Mouse (Mus musculus) midbrain, postnatal 0 days (tissue): ENCODE results near the gene Liph. TPM values are rescaled to one million over a fixed set of nuclear protein-coding genes. Genes with fewer than 3 reads are reported as not detected.

ENCODE experiments used
- ATAC-seq: fragments of 200-750 bp; cut with Nextera tagmentation; 2 replicates; pipeline ENCODE4 v1.8.0; 2017; ENCODE audit warnings: moderate number of reproducible peaks, mild to moderate bottlenecking, moderate TSS enrichment, moderate library complexity; ENCODE audit not compliant: low FRiP score
- DNase-seq: peaks from one replicate; pipeline ENCODE4 v3.0.0-alpha.2; 2015; ENCODE audit warnings: low spot score
- H3K27ac ChIP-seq: fragments of 300-500 bp; sonication (generic); 2 replicates; pipeline ENCODE4 v1.5.1; 2014; ENCODE audit warnings: low read depth, mild to moderate bottlenecking, low read length, mixed read lengths
- H3K27me3 ChIP-seq: fragments of 300-500 bp; sonication (generic); 2 replicates; pipeline ENCODE4 v1.6.1; 2014; ENCODE audit warnings: low read length, control low read depth, mixed read lengths; ENCODE audit not compliant: insufficient read depth
- H3K36me3 ChIP-seq: fragments of 300-500 bp; sonication (generic); 2 replicates; pipeline ENCODE4 v1.6.1; 2014; ENCODE audit warnings: low read length, control low read depth, mixed read lengths; ENCODE audit not compliant: insufficient read depth
- H3K4me1 ChIP-seq: fragments of 300-500 bp; sonication (generic); 2 replicates; pipeline ENCODE4 v1.6.1; 2014; ENCODE audit warnings: mild to moderate bottlenecking, control low read depth, antibody characterized with exemption, low read length, mixed read lengths; ENCODE audit not compliant: insufficient read depth
- H3K4me2 ChIP-seq: fragments of 300-500 bp; sonication (generic); 2 replicates; pipeline ENCODE4 v1.6.1; 2014; ENCODE audit warnings: low read depth, mild to moderate bottlenecking, low read length, mixed read lengths; ENCODE audit not compliant: poor library complexity, severe bottlenecking
- H3K4me3 ChIP-seq: fragments of 300-500 bp; sonication (generic); 2 replicates; pipeline ENCODE4 v1.5.1; 2014; ENCODE audit warnings: low read depth, mild to moderate bottlenecking, low read length, moderate library complexity
- H3K9ac ChIP-seq: fragments of 300-500 bp; sonication (generic); replicated peaks from 2 replicates; pipeline ENCODE4 v1.6.1; 2014; ENCODE audit warnings: mild to moderate bottlenecking, low read length, moderate library complexity, mixed read lengths; ENCODE audit not compliant: poor library complexity, severe bottlenecking
- H3K9me3 ChIP-seq: fragments of 300-500 bp; sonication (generic); 2 replicates; pipeline ENCODE4 v1.6.1; 2016; ENCODE audit warnings: low read length, control low read depth
- CTCF ChIP-seq: IDR thresholded peaks from 2 replicates; pipeline ENCODE4 v1.5.1; 2016; ENCODE audit warnings: antibody characterized with exemption, mild to moderate bottlenecking
- WGBS: fragments of 180-500 bp; shearing (Covaris S2); extraction: QIAGEN DNeasy Blood & Tissue Kit; methylation state at CpG from one replicate; pipeline ENCODE4 v1.1.7; 2014; 5-methylcytosine and 5-hydroxymethylcytosine counted together
- polyA plus RNA-seq: library from polyadenylated mRNA; unstranded; fragments of >200 nt; fragmentation: Nextera tagmentation; extraction: Ambion mirVana; gene quantifications from 2 replicates; pipeline ENCODE4 v1.2.1, GENCODE M21; 2015
- total RNA-seq: library from RNA; depleted of rRNA; stranded (reverse); fragments of >200 nt; gene quantifications from 2 replicates; pipeline ENCODE4 v1.2.3, GENCODE M21; 2014; rRNA removed

Gene Liph
- total RNA-seq (1.3 and 2.3 TPM in 2 replicates), polyA plus RNA-seq (0.88 and 0.89 TPM in 2 replicates)

DNA sequence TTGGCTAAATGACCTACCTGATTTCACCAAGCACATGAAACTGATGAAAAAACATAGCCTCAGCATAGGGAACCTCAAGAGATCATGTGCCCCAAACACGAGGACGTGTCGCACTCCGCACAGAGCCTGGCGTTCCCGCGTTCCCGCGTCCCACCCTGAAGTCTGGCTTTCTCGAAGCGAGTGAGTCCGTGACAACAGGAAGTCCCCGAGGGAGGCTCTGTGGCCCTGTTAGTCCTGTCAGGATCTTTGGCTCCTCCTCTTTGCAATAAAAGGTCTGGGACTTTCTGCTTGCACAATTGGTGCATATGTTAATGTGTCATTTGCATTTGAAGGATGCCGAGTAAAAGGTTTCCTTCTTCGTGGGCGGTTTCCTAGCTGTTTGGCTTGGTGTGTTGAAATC is at the start of gene Liph:
Gene Liph, minus strand, starts transcription at position 360 of the 400 bp plus-strand sequence.
- H3K9ac ChIP-seq = no peak within 1 kb of the TSS

DNA sequence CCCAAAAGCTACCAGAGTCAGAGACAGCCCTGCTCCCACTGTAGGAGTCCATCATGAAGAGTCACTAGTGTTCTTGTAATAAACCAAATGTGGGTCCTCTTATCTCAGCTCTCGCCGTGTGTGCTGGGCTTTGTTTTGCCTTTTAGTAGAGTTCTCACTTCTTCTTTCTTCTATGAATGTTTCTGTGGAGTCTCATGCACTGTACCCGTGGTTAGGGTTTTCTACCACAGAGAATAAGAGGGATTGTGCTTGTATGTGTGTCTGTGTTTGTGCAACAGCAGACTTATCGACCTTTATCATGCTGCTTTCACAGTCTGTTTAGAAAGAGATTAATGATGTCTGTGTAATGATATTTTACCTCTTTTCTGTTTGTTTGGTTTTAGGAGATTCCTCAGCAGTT is 48.4 kb upstream of the Liph start:
- Histone ChIP-seq H3K4me1 (no peaks in the 10 kb centered on the region), H3K4me2 (no peak overlapping the region), H3K9ac (no peak overlapping the region), H3K4me3 (no peak overlapping the region), H3K36me3 (peaks cover 38% of the 10 kb centered on the region), H3K9me3 (no peaks in the 10 kb centered on the region), H3K27ac (no peak overlapping the region), H3K27me3 (no peaks in the 10 kb centered on the region)
- no peak for TF ChIP-seq CTCF
- ATAC-seq = no peak
- 93% methylated on average over 4 of the region's 4 CpGs for WGBS
- DNase-seq = no peak

More for the DNA sequence above, at the start of gene Liph:
- whole genome bisulfite sequencing = 11% methylated on average over 16 of the region's 16 CpGs
- no peak for ATAC-seq
- no peak within 1 kb of the TSS for H3K27ac ChIP-seq
- DNase-seq = peak; percentile 11
- H3K4me2 ChIP-seq = peak within 1 kb of the TSS; percentile 51
- H3K4me1 ChIP-seq = no peaks in the 10 kb centered on the region
- no peaks in the 10 kb centered on the region for H3K27me3 ChIP-seq
- H3K9me3 ChIP-seq = no peaks in the 10 kb centered on the region
- no peak for TF ChIP-seq CTCF
- no peaks in the 10 kb centered on the region for H3K36me3 ChIP-seq
- H3K4me3 ChIP-seq = peak within 1 kb of the TSS; percentile 27

DNA sequence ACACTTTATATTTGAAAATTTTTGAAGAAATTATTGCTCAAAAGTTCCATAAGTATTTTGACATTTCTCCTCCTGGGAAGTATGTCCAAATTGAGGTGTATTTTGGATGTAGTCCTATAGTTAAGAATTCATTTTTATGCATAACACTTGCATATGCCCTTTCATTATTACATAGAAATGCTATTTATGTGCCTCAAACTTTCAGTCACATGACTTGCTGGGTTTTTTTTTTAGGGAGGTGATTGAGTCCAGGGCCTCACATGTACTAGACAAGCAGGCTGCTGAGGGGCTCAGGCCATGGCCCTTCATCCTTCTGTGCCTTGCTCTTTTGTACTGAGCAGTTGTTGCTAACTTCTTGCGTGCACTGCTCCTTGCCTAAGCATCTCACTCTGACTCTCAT is 44.5 kb upstream of the Liph start:
- Histone ChIP-seq H3K9ac (no peak overlapping the region), H3K4me2 (no peak overlapping the region), H3K9me3 (no peaks in the 10 kb centered on the region), H3K4me1 (no peaks in the 10 kb centered on the region), H3K27me3 (no peaks in the 10 kb centered on the region), H3K27ac (no peak overlapping the region), H3K4me3 (no peak overlapping the region), H3K36me3 (peaks cover 46% of the 10 kb centered on the region)
- no peak for ATAC-seq
- no peak for DNase-seq
- 88% methylated on average over 1 of the region's 1 CpGs for WGBS
- no peak for TF ChIP-seq CTCF

DNA sequence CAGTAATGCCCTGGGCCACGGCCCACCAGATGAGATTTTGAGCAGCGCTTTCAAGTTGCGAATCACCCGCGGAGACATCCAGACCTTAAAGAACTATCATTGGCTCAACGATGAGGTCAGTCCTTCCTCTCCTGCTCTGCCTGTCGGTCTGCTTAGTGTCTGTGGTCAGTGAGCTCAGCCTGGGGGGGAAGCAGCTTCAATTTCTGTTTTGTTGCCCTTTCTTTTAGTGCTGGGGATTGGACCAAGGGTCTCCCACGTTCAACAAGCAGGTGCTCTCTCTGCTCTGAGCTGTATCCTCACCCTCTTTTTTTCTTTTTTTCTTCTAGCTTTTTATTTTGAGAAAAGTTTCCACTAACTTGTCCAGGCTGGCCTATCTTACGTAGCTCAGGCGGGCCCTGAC is 43.1 kb upstream of the Liph start:
- H3K27me3 ChIP-seq = no peaks in the 10 kb centered on the region
- H3K36me3 ChIP-seq = peaks cover 35% of the 10 kb centered on the region

DNA sequence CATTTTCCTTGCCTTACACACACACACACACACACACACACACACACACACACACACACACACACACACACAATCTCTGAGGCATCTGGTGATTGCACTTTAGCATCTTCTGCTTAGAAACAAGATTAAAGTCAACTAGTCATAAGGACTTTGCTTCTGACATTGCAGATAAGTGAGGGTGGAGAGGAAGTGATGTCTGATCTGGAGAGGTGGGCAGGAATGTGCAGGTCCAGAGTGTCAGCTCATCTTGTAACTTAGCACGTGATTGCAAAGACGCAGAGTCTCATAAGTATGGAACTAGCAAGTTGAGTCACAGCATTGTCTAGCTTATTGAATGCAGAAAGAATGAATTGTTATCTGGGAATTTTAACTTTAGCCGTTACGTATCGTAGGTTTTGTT is 32.0 kb upstream of the Liph start:
- Histone ChIP-seq H3K27ac (no peak overlapping the region), H3K36me3 (peaks cover 47% of the 10 kb centered on the region), H3K9me3 (no peaks in the 10 kb centered on the region), H3K4me1 (no peaks in the 10 kb centered on the region), H3K27me3 (no peaks in the 10 kb centered on the region), H3K4me3 (no peak overlapping the region), H3K4me2 (no peak overlapping the region), H3K9ac (no peak overlapping the region)
- no peak for TF ChIP-seq CTCF
- DNase-seq (no peak), ATAC-seq (no peak)
- WGBS = 96% methylated on average over 5 of the region's 5 CpGs

More for the DNA sequence above, 43.1 kb upstream of the Liph start:
- DNase-seq (no peak), ATAC-seq (no peak)
- TF ChIP-seq CTCF = no peak
- Histone ChIP-seq H3K27ac (no peak overlapping the region), H3K4me2 (no peak overlapping the region), H3K4me3 (no peak overlapping the region), H3K9me3 (no peaks in the 10 kb centered on the region), H3K9ac (no peak overlapping the region), H3K4me1 (no peaks in the 10 kb centered on the region)
- 88% methylated on average over 10 of the region's 10 CpGs for WGBS

DNA sequence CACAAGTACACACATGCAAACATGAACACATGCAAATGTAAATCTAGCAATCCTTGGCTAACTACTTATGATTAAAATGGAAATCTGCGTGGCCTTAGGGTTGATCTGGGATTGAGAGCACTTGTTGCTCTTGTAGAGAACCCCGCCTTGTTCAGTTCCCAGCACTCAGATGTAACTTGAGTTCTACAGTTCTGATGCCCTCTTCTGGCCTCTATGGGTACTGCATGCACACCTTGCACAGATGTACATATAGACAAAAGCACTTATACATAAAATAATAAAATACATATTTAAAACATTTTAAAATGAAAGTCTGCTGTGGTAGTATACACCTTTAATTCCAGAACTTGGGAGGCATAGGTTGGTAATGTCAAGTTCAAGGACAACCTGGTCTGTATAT is 26.7 kb upstream of the Liph start:
- Histone ChIP-seq H3K4me2 (no peak overlapping the region), H3K4me1 (no peaks in the 10 kb centered on the region), H3K9ac (no peak overlapping the region), H3K4me3 (no peak overlapping the region), H3K27me3 (no peaks in the 10 kb centered on the region), H3K27ac (no peak overlapping the region), H3K9me3 (no peaks in the 10 kb centered on the region), H3K36me3 (peaks cover 31% of the 10 kb centered on the region)
- peak; percentile 67 for TF ChIP-seq CTCF
- 98% methylated on average over 2 of the region's 2 CpGs for WGBS
- DNase-seq (no peak), ATAC-seq (no peak)
